Mouse (Mus musculus): ENCODE data around the gene Chrna1.

Gene Chrna1

DNA sequence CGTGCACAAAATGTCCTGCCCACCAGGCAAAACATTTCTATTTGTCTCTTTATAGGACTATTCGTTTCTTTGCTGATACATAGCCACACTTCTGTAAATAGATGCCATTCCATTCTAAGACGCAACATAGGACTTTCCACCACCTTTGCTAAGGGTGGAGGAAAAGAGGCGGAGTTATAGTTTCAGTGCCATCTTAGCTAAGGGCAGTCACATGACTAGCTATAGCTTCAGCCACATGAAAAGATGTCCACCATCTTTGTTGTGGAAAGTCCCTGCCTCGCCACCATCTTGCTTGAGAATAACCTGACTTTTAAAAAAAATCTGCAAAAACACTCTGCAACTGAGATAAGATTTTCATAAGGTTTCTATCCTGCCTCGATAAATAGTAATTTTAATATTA is 66.0 kb downstream of the Chrna1 start:
- DNase-seq: no peak
